Comparison of ENCODE assay signal across 21 mouse cellular contexts in genomic region chr5:99641407-99641806, GRCm38 (mm10).
"Had no signal": no experiment of that assay in that cellular context is flagged by ENCODE, and none has a peak within 500 bp of the region (broad histone marks: within the 10 kb centered on the region; RNA-seq: fewer than 3 reads in every experiment).

No protein-coding gene starts in this region.

- ATAC-seq: forebrain, embryonic 13.5 days; forebrain, embryonic 14.5 days; forebrain, embryonic 15.5 days; forebrain, embryonic 16.5 days; forebrain, postnatal 0 days had no signal

- DNase-seq: cerebellum, adult 8-10 months; cerebellum, adult 9-10 months; cerebellum, adult 9-11 months; cerebellum, postnatal 10 days; cerebellum, postnatal 14 days; cerebellum, postnatal 25 days; cerebellum, postnatal 36 days; embryo, embryonic 11 days; forebrain, postnatal 0 days; gastrocnemius, adult 2 months; gastrocnemius, postnatal 10 days; gastrocnemius, postnatal 14 days; gastrocnemius, postnatal 25 days; gastrocnemius, postnatal 36 days; heart, adult 11 months; heart, adult 18-20 months; heart, adult 2 months had no signal
